Mouse (Mus musculus) liver, postnatal 0 days (tissue): Measurements from ENCODE around the gene Cubn. TPM values are rescaled to one million over a fixed set of nuclear protein-coding genes. Genes with fewer than 3 reads are reported as not detected.

ENCODE experiments used
- ATAC-seq: fragments of 200-750 bp; cut with Nextera tagmentation; 2 replicates; pipeline ENCODE4 v1.8.0; 2017; ENCODE audit warnings: mild to moderate bottlenecking, moderate library complexity
- DNase-seq: peaks from one replicate; pipeline ENCODE4 v3.0.0-alpha.2; 2016
- H3K27ac ChIP-seq: fragments of 300-500 bp; sonication (generic); 2 replicates; pipeline ENCODE4 v1.5.1; 2014; ENCODE audit warnings: antibody characterized with exemption, moderate library complexity, mild to moderate bottlenecking, low read depth
- H3K27me3 ChIP-seq: fragments of 300-500 bp; sonication (generic); 2 replicates; pipeline ENCODE4 v1.6.1; 2014; ENCODE audit warnings: low read length, control low read depth, mixed read lengths; ENCODE audit not compliant: insufficient read depth
- H3K36me3 ChIP-seq: fragments of 300-500 bp; sonication (generic); replicated peaks from 2 replicates; pipeline ENCODE4 v1.6.1; 2014; ENCODE audit warnings: mild to moderate bottlenecking, control low read depth, low read length, moderate library complexity, mixed read lengths; ENCODE audit not compliant: insufficient read depth
- H3K4me1 ChIP-seq: fragments of 300-500 bp; sonication (generic); 2 replicates; pipeline ENCODE4 v1.6.1; 2014; ENCODE audit warnings: antibody characterized with exemption, mild to moderate bottlenecking, control low read depth; ENCODE audit not compliant: insufficient read depth
- H3K4me2 ChIP-seq: fragments of 300-500 bp; sonication (generic); 2 replicates; pipeline ENCODE4 v1.6.1; 2014; ENCODE audit warnings: low read depth, mild to moderate bottlenecking, low read length, moderate library complexity, mixed read lengths
- H3K4me3 ChIP-seq: fragments of 300-500 bp; sonication (generic); 2 replicates; pipeline ENCODE4 v1.5.1; 2014; ENCODE audit warnings: low read depth, low read length
- H3K9ac ChIP-seq: fragments of 300-500 bp; sonication (generic); replicated peaks from 2 replicates; pipeline ENCODE4 v1.6.1; 2014; ENCODE audit warnings: mild to moderate bottlenecking, moderate library complexity
- H3K9me3 ChIP-seq: fragments of 300-500 bp; sonication (generic); 2 replicates; pipeline ENCODE4 v1.6.1; 2016; ENCODE audit warnings: mild to moderate bottlenecking, control low read depth, low read length, mixed read lengths
- CTCF ChIP-seq: sonication (generic); IDR thresholded peaks from 2 replicates; pipeline ENCODE4 v1.5.1; 2016; ENCODE audit warnings: antibody characterized with exemption, low read depth
- EP300 ChIP-seq: IDR thresholded peaks from 2 replicates; pipeline ENCODE4 v1.6.1; 2016; ENCODE audit warnings: antibody characterized with exemption, low read depth, mild to moderate bottlenecking
- WGBS: fragments of 180-500 bp; shearing (Covaris S2); extraction: QIAGEN DNeasy Blood & Tissue Kit; methylation state at CpG from one replicate; pipeline ENCODE4 v1.1.7; 2014; ENCODE audit not compliant: insufficient replicate concordance; 5-methylcytosine and 5-hydroxymethylcytosine counted together
- polyA plus RNA-seq: library from polyadenylated mRNA; unstranded; fragments of >200 nt; fragmentation: Nextera tagmentation; extraction: Ambion mirVana; gene quantifications from 2 replicates; pipeline ENCODE4 v1.2.1, GENCODE M21; 2015

The Cubn gene
- polyA plus RNA-seq, 1 experiment from 2014 or later = not detected

DNA sequence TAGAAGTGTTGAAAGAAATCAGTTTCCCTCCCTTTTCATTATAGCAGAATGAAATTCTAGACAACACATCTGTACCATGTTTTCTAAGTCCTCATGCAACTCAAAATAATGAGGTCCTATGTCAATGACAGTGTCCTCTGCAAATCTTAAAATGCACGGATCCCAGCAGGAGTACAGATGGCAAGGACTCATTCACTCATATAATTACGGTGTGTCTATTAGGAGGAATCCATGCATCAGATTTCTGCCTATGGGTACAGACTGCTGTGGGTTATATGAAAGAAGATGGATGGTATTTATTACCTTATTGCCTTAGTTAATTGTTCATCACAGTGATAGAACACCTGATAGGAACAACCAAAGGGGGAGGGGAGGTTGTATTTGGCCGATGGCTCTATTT lies 118.8 kb downstream of the Cubn start:
- TF ChIP-seq EP300 (no peak), CTCF (no peak)
- ATAC-seq (no peak), DNase-seq (no peak)
- H3K27ac ChIP-seq = peak overlapping the region; percentile 78; the same call in 1 of the 2 replicates
- no peaks in the 10 kb centered on the region for H3K9me3 ChIP-seq
- no peak overlapping the region for H3K4me2 ChIP-seq
- no peak overlapping the region for H3K4me3 ChIP-seq
- H3K9ac ChIP-seq = no peak overlapping the region
- WGBS = 71% methylated on average over 3 of the region's 3 CpGs
- H3K36me3 ChIP-seq = no peaks in the 10 kb centered on the region
- peaks cover 6% of the 10 kb centered on the region for H3K4me1 ChIP-seq
- H3K27me3 ChIP-seq = no peaks in the 10 kb centered on the region

DNA sequence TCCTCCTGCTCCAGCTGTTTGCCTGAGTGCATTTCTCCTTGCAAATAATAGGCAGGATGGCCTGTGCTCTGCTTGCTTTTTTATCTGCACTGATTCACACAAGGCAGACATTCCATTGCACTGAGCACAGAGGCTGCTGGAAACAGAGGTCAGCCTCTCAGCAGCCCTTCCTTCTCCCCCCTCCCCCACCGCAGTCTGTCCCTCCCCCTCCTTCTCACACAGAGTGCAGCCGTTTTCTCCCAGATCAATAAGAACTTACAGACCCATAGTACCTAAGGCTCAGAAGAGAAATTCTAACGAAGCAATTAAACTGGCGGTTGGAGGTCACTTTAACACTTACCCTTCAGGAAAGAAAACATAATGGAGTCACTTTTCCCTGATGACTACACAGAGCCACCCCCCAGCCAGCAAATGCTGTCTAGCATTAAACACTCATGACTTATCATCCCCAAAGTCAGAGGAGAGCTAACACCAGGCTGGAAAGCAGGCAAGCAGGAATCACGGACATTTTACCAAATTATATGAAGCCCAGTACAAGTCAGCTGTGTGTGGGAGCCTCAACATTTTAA lies 119.3 kb downstream of the Cubn start:
- 25% methylated on average over 5 of the region's 5 CpGs for WGBS
- H3K4me2 ChIP-seq = peak overlapping the region; percentile 45
- H3K27me3 ChIP-seq = no peaks in the 10 kb centered on the region
- no peaks in the 10 kb centered on the region for H3K9me3 ChIP-seq
- H3K4me3 ChIP-seq = no peak overlapping the region
- TF ChIP-seq EP300 (no peak), CTCF (no peak)
- H3K36me3 ChIP-seq = no peaks in the 10 kb centered on the region
- H3K9ac ChIP-seq = no peak overlapping the region
- DNase-seq = peak; percentile 35
- H3K4me1 ChIP-seq = peaks cover 6% of the 10 kb centered on the region
- H3K27ac ChIP-seq = peak overlapping the region; percentile 78
- peak; percentile 88 for ATAC-seq

DNA sequence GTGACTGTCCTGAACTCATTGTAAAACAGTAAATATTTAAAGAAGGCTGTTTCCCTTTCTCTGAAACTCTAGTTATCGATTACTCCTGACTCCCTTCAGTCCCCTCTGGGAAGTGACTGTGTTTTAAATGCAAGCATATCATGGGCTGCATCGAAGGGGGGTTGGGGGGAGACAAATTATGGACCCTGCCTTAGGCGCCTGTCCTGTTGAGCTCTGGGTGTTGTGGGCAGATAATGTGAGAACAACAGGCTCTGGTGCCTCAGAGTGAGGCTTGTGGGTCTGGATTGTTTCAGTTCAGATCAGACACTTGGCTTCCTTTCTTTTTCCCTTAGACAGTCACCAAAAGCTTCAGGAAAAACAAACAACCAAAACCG lies 119.8 kb downstream of the Cubn start:
- DNase-seq (no peak), ATAC-seq (peak; percentile 56)
- TF ChIP-seq EP300 (no peak), CTCF (no peak)
- Histone ChIP-seq H3K4me3 (0 out of 2 replicates have a peak overlapping the region, but pooled peaks have one; percentile 11), H3K4me1 (peaks cover 6% of the 10 kb centered on the region), H3K27ac (peak overlapping the region; percentile 78), H3K36me3 (no peaks in the 10 kb centered on the region), H3K4me2 (peak overlapping the region; percentile 45), H3K9me3 (no peaks in the 10 kb centered on the region), H3K27me3 (no peaks in the 10 kb centered on the region), H3K9ac (no peak overlapping the region)
- WGBS = 13% methylated on average over 4 of the region's 4 CpGs

DNA sequence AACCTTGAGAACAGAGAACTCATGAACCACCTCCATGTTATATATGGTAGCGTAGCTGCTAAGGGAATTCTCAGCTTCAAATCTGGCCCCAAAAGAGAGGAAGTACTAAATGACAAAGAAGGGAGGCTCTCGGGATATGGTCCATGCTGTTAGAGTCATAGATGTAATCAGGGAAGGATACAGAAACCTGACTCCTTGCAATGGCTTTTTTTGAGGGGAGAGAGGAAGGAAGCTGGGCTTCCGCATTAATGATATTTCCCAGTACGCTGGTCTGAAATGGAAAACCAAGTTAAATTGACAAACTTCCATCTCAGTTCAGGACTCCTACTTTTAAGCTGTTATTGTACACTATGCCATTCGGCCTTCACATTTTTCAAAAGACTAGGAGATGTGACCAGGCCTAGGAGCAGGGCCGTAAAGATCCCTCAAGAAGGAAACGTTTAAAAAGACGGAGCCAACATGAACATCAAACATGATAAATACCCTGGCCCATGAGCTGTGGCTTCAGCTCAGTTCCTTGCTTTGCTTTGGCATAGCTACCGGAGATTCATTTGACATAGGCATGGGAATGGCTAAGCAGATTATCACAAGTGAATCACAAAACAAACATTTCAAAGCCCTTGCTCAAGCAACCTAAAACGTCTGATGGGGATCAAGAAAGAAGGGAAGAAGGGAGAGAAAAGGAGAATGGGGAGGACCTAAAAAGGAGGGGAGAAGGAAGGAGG lies 120.4 kb downstream of the Cubn start:
- Histone ChIP-seq H3K36me3 (no peaks in the 10 kb centered on the region), H3K4me2 (peak overlapping the region; percentile 45; the same call in 1 of the 2 replicates), H3K4me3 (no peak overlapping the region), H3K9me3 (no peaks in the 10 kb centered on the region), H3K27ac (peak overlapping the region; percentile 78), H3K9ac (no peak overlapping the region), H3K4me1 (peaks cover 6% of the 10 kb centered on the region), H3K27me3 (no peaks in the 10 kb centered on the region)
- no peak for DNase-seq
- TF ChIP-seq EP300 = no peak
- TF ChIP-seq CTCF = no peak
- WGBS = 51% methylated on average over 10 of the region's 10 CpGs
- ATAC-seq = no peak

DNA sequence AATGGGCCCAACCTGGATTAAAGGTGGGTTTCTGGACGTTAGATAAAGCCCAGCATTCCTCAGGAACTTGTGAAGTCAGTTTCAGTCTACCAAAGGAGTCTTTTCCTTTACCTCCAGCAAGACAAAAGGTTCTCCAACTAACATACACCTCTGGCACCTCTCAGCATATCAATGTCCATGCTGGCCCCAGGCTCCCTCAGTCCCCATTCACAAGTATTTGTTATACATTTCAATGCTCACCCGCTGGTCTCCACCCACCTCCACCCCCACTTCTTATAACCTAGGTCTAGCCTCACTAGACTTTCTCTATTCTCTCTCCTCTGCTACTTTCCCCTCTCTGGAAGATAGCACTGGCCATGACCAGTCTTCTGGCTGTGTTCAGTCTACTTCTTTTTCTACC lies 121.1 kb downstream of the Cubn start:
- Histone ChIP-seq H3K9me3 (no peaks in the 10 kb centered on the region), H3K4me2 (no peak overlapping the region)
- WGBS = 68% methylated on average over 2 of the region's 2 CpGs

DNA sequence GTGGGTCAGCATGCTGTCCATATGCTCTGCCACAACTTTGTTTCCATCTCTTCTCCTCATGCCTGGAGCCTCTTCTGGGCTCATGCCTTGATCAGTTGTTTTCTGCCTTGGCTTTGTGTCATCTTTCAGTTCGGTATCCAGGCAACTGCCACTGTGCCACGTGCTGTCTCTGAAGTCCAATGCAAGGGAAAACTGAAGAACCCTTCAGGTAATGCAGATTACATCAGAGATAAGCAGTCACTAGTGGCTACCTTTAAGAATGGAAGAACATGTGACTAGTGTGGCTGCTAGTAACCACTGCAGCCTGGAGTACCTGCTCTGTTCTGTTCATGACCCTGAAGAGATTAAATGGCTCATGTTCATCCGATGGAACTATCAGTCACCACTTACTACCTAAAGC lies 123.1 kb downstream of the Cubn start:
- 74% methylated on average over 3 of the region's 3 CpGs for WGBS
- no peaks in the 10 kb centered on the region for H3K36me3 ChIP-seq
- H3K4me1 ChIP-seq = peaks cover 6% of the 10 kb centered on the region
- H3K9ac ChIP-seq = no peak overlapping the region
- ATAC-seq = no peak
- H3K9me3 ChIP-seq = no peaks in the 10 kb centered on the region
- DNase-seq = no peak
- H3K4me3 ChIP-seq = no peak overlapping the region
- no peak overlapping the region for H3K27ac ChIP-seq
- H3K4me2 ChIP-seq = no peak overlapping the region
- H3K27me3 ChIP-seq = no peaks in the 10 kb centered on the region
- TF ChIP-seq EP300 = no peak
- TF ChIP-seq CTCF = no peak

More for the DNA sequence above, 121.1 kb downstream of the Cubn start:
- H3K27me3 ChIP-seq = no peaks in the 10 kb centered on the region
- ATAC-seq = no peak
- 0 out of 2 replicates have a peak overlapping the region, but pooled peaks have one; percentile 78 for H3K27ac ChIP-seq
- no peak overlapping the region for H3K4me3 ChIP-seq
- peaks cover 6% of the 10 kb centered on the region for H3K4me1 ChIP-seq
- no peak overlapping the region for H3K9ac ChIP-seq
- H3K36me3 ChIP-seq = no peaks in the 10 kb centered on the region
- DNase-seq = no peak
- TF ChIP-seq EP300 = no peak
- TF ChIP-seq CTCF = no peak
